Mouse (Mus musculus): ENCODE measurements around the gene Zfp689. TPM values are rescaled to one million over a fixed set of nuclear protein-coding genes. Genes with fewer than 3 reads are reported as not detected.
"Not testable (repeated sequence)": the region's sequence is repeated elsewhere in the genome, so short reads cannot be mapped to it uniquely, and the experiment has no call there.

Zfp689 gene
- polyA plus RNA-seq (2016; fragmentation: Nextera tagmentation; extraction: Ambion mirVana), result 3.1 and 3.3 TPM in 2 replicates

DNA sequence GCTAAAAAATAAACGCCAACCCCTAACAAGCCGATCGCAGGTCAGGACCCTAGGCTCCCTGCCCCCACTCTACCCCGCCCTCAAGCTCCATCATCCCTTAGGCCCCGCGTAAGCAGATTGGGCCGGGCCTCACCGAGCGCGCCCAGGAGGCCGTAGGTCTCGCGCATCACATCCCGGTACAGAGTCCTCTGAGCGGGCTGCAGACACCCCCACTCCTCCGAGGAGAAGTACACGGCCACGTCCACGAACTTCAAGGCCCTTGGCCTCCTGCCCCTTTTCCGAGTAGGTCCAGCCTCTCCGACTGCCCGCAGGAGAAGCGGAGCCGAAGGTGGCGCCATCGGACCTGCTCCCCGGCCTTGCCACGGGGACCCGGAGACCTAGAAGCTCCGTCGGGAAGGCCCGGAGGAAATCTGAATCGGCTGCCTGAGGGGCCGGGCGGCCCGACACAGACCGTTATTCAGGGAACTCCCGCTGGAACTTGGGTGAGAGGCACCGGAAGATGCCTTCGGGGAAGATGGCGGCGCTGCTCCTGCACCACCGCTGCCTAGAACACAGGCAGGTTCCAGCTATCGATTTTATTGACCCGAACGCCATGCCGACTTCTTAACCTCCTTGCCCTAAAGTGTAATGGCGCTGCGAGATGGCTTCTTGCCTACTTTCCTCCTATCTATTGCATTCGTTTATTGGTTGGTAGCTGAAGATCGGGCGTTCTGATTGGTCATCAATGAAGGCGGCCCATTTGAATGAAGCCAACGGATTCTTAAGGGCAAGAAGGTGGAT is at the start of gene Zfp689:
Gene Zfp689, minus strand, starts transcription at position 638 of the 780 bp plus-strand sequence.
- Histone ChIP-seq H3K4me3 (peak within 1 kb of the TSS; percentile 96), H3K4me2 (peak within 1 kb of the TSS; percentile 83), H3K4me1 (peaks cover 50% of the 10 kb centered on the region), H3K9ac (peak within 1 kb of the TSS; percentile 93), H3K36me3 (peaks cover 60% of the 10 kb centered on the region), H3K9me3 (replicated peaks) (no peaks in the 10 kb centered on the region), H3K27me3 (replicated peaks) (no peaks in the 10 kb centered on the region), H3K27ac (peak within 1 kb of the TSS; percentile 95)
- WGBS (ENCODE audit: insufficient replicate concordance), result under 1% methylated on average over 54 of the region's 54 CpGs
- peak; percentile 89 for ATAC-seq

GRCm38 (mm10) chr7:127498407-127498806 is 49.4 kb upstream of the Zfp689 start:
- ATAC-seq, result 0 out of 2 replicates have a peak, but pooled peaks have one; percentile 47
- Histone ChIP-seq H3K36me3 (no peaks in the 10 kb centered on the region), H3K4me2 (no peak overlapping the region), H3K4me3 (no peak overlapping the region), H3K4me1 (no peaks in the 10 kb centered on the region), H3K27ac (no peak overlapping the region), H3K9me3 (replicated peaks) (no peaks in the 10 kb centered on the region), H3K27me3 (replicated peaks) (no peaks in the 10 kb centered on the region), H3K9ac (no peak overlapping the region)
- WGBS (ENCODE audit: insufficient replicate concordance), result 37% methylated on average over 3 of the region's 3 CpGs

DNA sequence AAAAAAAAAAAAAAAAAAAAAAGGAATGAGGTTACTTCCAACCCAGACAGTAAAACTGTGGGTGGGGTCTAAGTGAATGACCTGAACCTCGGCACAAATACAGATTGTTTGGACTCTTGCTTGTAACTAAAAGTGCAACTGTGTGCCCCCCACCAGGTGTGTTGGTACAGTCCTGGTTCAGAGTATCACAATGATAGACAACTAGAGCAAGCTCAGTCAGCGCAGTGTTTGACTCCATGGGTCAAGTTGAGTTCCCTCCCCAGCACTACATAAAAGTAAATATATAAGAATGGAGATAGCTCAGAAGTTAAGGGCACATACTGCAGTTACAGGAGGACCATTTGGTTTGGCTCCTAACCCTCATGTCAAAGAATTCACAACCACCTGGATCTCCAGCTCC is 48.4 kb upstream of the Zfp689 start:
- H3K36me3 ChIP-seq, result peaks cover under 1% of the 10 kb centered on the region; the same call in 1 of the 2 replicates
- 63% methylated on average over 2 of the region's 2 CpGs for WGBS (ENCODE audit: insufficient replicate concordance)
- H3K9ac ChIP-seq, result no peak overlapping the region
- H3K4me3 ChIP-seq, result no peak overlapping the region
- no peaks in the 10 kb centered on the region for H3K27me3 ChIP-seq (replicated peaks)
- H3K27ac ChIP-seq, result no peak overlapping the region
- ATAC-seq, result no peak
- H3K4me1 ChIP-seq, result no peaks in the 10 kb centered on the region
- no peak overlapping the region for H3K4me2 ChIP-seq
- H3K9me3 ChIP-seq (replicated peaks), result no peaks in the 10 kb centered on the region

GRCm38 (mm10) chr7:127494648-127495047 is 45.7 kb upstream of the Zfp689 start:
- H3K9me3 ChIP-seq (replicated peaks), result no peaks in the 10 kb centered on the region
- no peak overlapping the region for H3K9ac ChIP-seq
- no peak for ATAC-seq
- peaks cover 28% of the 10 kb centered on the region for H3K36me3 ChIP-seq
- no peaks in the 10 kb centered on the region for H3K27me3 ChIP-seq (replicated peaks)
- H3K27ac ChIP-seq, result no peak overlapping the region
- H3K4me2 ChIP-seq, result no peak overlapping the region
- H3K4me1 ChIP-seq, result no peaks in the 10 kb centered on the region
- H3K4me3 ChIP-seq, result no peak overlapping the region

GRCm38 (mm10) chr7:127491846-127492245 is 42.9 kb upstream of the Zfp689 start:
- no peak for ATAC-seq
- Histone ChIP-seq H3K9me3 (replicated peaks) (no peaks in the 10 kb centered on the region), H3K4me2 (no peak overlapping the region), H3K4me3 (no peak overlapping the region), H3K9ac (no peak overlapping the region), H3K4me1 (no peaks in the 10 kb centered on the region), H3K27ac (no peak overlapping the region), H3K36me3 (peaks cover 53% of the 10 kb centered on the region), H3K27me3 (replicated peaks) (no peaks in the 10 kb centered on the region)
- WGBS (ENCODE audit: insufficient replicate concordance), result 89% methylated on average over 3 of the region's 3 CpGs

GRCm38 (mm10) chr7:127489982-127490381 is 41.0 kb upstream of the Zfp689 start:
- Histone ChIP-seq H3K9ac (no peak overlapping the region), H3K27ac (no peak overlapping the region), H3K9me3 (replicated peaks) (no peaks in the 10 kb centered on the region), H3K4me1 (no peaks in the 10 kb centered on the region), H3K27me3 (replicated peaks) (no peaks in the 10 kb centered on the region), H3K4me3 (no peak overlapping the region), H3K4me2 (no peak overlapping the region), H3K36me3 (peaks cover 72% of the 10 kb centered on the region)
- no peak for ATAC-seq
- 87% methylated on average over 7 of the region's 7 CpGs for WGBS (ENCODE audit: insufficient replicate concordance)

- H3K9ac ChIP-seq; H3K4me2 ChIP-seq; H3K27me3 ChIP-seq (replicated peaks); H3K4me3 ChIP-seq; H3K27ac ChIP-seq; H3K9me3 ChIP-seq (replicated peaks); ATAC-seq; H3K4me1 ChIP-seq: not testable (repeated sequence)
- WGBS (ENCODE audit: insufficient replicate concordance), result 82% methylated on average over 4 of the region's 5 CpGs
- H3K36me3 ChIP-seq, result peaks cover 88% of the 10 kb centered on the region
These were observed 39.4 kb upstream of the Zfp689 start for GRCm38 (mm10) chr7:127488364-127488763.

- no peak for ATAC-seq
- Histone ChIP-seq H3K36me3 (peaks cover 97% of the 10 kb centered on the region), H3K4me2 (no peak overlapping the region), H3K4me1 (peaks cover 21% of the 10 kb centered on the region), H3K27ac (no peak overlapping the region), H3K9ac (no peak overlapping the region), H3K4me3 (no peak overlapping the region), H3K27me3 (replicated peaks) (no peaks in the 10 kb centered on the region), H3K9me3 (replicated peaks) (no peaks in the 10 kb centered on the region)
- 83% methylated on average over 5 of the region's 5 CpGs for WGBS (ENCODE audit: insufficient replicate concordance)
These were observed 36.5 kb upstream of the Zfp689 start for GRCm38 (mm10) chr7:127485416-127485815.

- 31% methylated on average over 2 of the region's 2 CpGs for WGBS (ENCODE audit: insufficient replicate concordance)
- peaks cover 53% of the 10 kb centered on the region for H3K4me1 ChIP-seq
- no peaks in the 10 kb centered on the region for H3K27me3 ChIP-seq (replicated peaks)
- no peak for ATAC-seq
- H3K36me3 ChIP-seq, result peaks cover 70% of the 10 kb centered on the region
- peak overlapping the region; percentile 95 for H3K4me3 ChIP-seq
- H3K27ac ChIP-seq, result peak overlapping the region; percentile 98
- H3K4me2 ChIP-seq, result peak overlapping the region; percentile 95
- H3K9ac ChIP-seq, result peak overlapping the region; percentile 97
- no peaks in the 10 kb centered on the region for H3K9me3 ChIP-seq (replicated peaks)
These were observed 31.4 kb upstream of the Zfp689 start for GRCm38 (mm10) chr7:127480321-127480720.

GRCm38 (mm10) chr7:127479318-127480225 is 30.6 kb upstream of the Zfp689 start:
- Histone ChIP-seq H3K4me3 (peak overlapping the region; percentile 95), H3K4me1 (peaks cover 53% of the 10 kb centered on the region), H3K27ac (peak overlapping the region; percentile 98), H3K9ac (peak overlapping the region; percentile 97), H3K4me2 (peak overlapping the region; percentile 95), H3K27me3 (replicated peaks) (no peaks in the 10 kb centered on the region), H3K9me3 (replicated peaks) (no peaks in the 10 kb centered on the region), H3K36me3 (peaks cover 70% of the 10 kb centered on the region)
- 3% methylated on average over 47 of the region's 48 CpGs for WGBS (ENCODE audit: insufficient replicate concordance)
- ATAC-seq, result no peak

GRCm38 (mm10) chr7:127478635-127479317 is 29.8 kb upstream of the Zfp689 start, which contains the start of gene Fbrs:
Fbrs (plus strand) TSS chr7:127479199.
- no peaks in the 10 kb centered on the region for H3K27me3 ChIP-seq (replicated peaks)
- H3K4me3 ChIP-seq, result peak within 1 kb of the TSS; percentile 95
- peaks cover 70% of the 10 kb centered on the region for H3K36me3 ChIP-seq
- peak within 1 kb of the TSS; percentile 97 for H3K9ac ChIP-seq
- peak within 1 kb of the TSS; percentile 95 for H3K4me2 ChIP-seq
- peaks cover 53% of the 10 kb centered on the region for H3K4me1 ChIP-seq
- peak; percentile 35 for ATAC-seq
- peak within 1 kb of the TSS; percentile 98 for H3K27ac ChIP-seq
- under 1% methylated on average over 60 of the region's 62 CpGs for WGBS (ENCODE audit: insufficient replicate concordance)
- no peaks in the 10 kb centered on the region for H3K9me3 ChIP-seq (replicated peaks)
